In genomic region chr1:93685401-93686244, GRCm38 (mm10) we compare ENCODE assay signal across 8 mouse cellular contexts. TPM values are rescaled to one million over a fixed set of nuclear protein-coding genes. Genes with fewer than 3 reads are reported as not detected.
DNase-seq lines count a peak whose midpoint lies in the region; ATAC-seq and TF ChIP-seq lines count a peak whose summit lies in the region.

TSS of gene Bok (plus strand) at chr1:93685660.

- peak within 1 kb of the TSS; percentile 79 for H3K9ac ChIP-seq in embryonic facial prominence, embryonic 13.5 days
- peak within 1 kb of the TSS; percentile 44; the same call in 1 of the 2 replicates for H3K9ac ChIP-seq in limb, embryonic 15.5 days
- H3K9ac ChIP-seq in midbrain, embryonic 16.5 days (ENCODE audit: low read depth, low read length) = peak within 1 kb of the TSS; percentile 80

- no peaks in the 10 kb centered on the region; the same call in 1 of the 2 replicates for H3K9me3 ChIP-seq in embryonic facial prominence, embryonic 13.5 days
- H3K9me3 ChIP-seq in limb, embryonic 15.5 days = no peaks in the 10 kb centered on the region
- no peaks in the 10 kb centered on the region for H3K9me3 ChIP-seq in midbrain, embryonic 16.5 days (replicated peaks; ENCODE audit: control insufficient read depth, low read length, poor library complexity, severe bottlenecking)

- no peaks in the 10 kb centered on the region for H3K36me3 ChIP-seq in embryonic facial prominence, embryonic 13.5 days
- no peaks in the 10 kb centered on the region for H3K36me3 ChIP-seq in kidney, adult 2 months (ENCODE audit: control insufficient read depth, insufficient read depth, low read length)
- no peaks in the 10 kb centered on the region; the same call in 1 of the 2 replicates for H3K36me3 ChIP-seq in limb, embryonic 15.5 days
- no peaks in the 10 kb centered on the region for H3K36me3 ChIP-seq in midbrain, embryonic 16.5 days (ENCODE audit: control insufficient read depth, insufficient read depth, low read length)

- H3K4me3 ChIP-seq in embryonic facial prominence, embryonic 13.5 days = peak within 1 kb of the TSS; percentile 61
- peak within 1 kb of the TSS; percentile 58 for H3K4me3 ChIP-seq in kidney, adult 2 months (ENCODE audit: insufficient read depth, low read depth, low read length)
- H3K4me3 ChIP-seq in limb, embryonic 15.5 days = peak within 1 kb of the TSS; percentile 57
- peak within 1 kb of the TSS; percentile 70 for H3K4me3 ChIP-seq in midbrain, embryonic 16.5 days (ENCODE audit: low read depth, low read length)

- ATAC-seq in embryonic facial prominence, embryonic 13.5 days (ENCODE audit: insufficient number of reproducible peaks, insufficient read depth, low FRiP score, low TSS enrichment, low read depth) = peak; percentile 33; the same call in 1 of the 2 replicates
- peak; percentile 49; the same call in 1 of the 2 replicates for ATAC-seq in limb, embryonic 15.5 days (ENCODE audit: insufficient number of reproducible peaks, low FRiP score, low TSS enrichment, low read depth)
- peak; percentile 63 for ATAC-seq in midbrain, embryonic 16.5 days

- peaks cover 3% of the 10 kb centered on the region; the same call in 1 of the 2 replicates for H3K27me3 ChIP-seq in embryonic facial prominence, embryonic 13.5 days
- H3K27me3 ChIP-seq in kidney, adult 2 months (replicated peaks; ENCODE audit: control insufficient read depth, insufficient read depth, low read length) = no peaks in the 10 kb centered on the region
- H3K27me3 ChIP-seq in limb, embryonic 15.5 days = 0 out of 2 replicates have a peak, but pooled peaks cover 3% of the 10 kb centered on the region
- no peaks in the 10 kb centered on the region; the same call in 1 of the 2 replicates for H3K27me3 ChIP-seq in midbrain, embryonic 16.5 days (ENCODE audit: control insufficient read depth, insufficient read depth, low read depth, low read length)

- H3K4me1 ChIP-seq in embryonic facial prominence, embryonic 13.5 days = peaks cover 14% of the 10 kb centered on the region
- 0 out of 2 replicates have a peak, but pooled peaks cover 4% of the 10 kb centered on the region for H3K4me1 ChIP-seq in kidney, adult 2 months (ENCODE audit: control insufficient read depth, insufficient read depth, low read length)
- peaks cover 13% of the 10 kb centered on the region for H3K4me1 ChIP-seq in limb, embryonic 15.5 days
- H3K4me1 ChIP-seq in midbrain, embryonic 16.5 days (ENCODE audit: control insufficient read depth, insufficient read depth, low read length) = peaks cover 12% of the 10 kb centered on the region

- peak within 1 kb of the TSS; percentile 96 for H3K4me2 ChIP-seq in embryonic facial prominence, embryonic 13.5 days
- H3K4me2 ChIP-seq in limb, embryonic 15.5 days = peak within 1 kb of the TSS; percentile 93
- peak within 1 kb of the TSS; percentile 68 for H3K4me2 ChIP-seq in midbrain, embryonic 16.5 days (ENCODE audit: low read length)

- no peak for TF ChIP-seq POLR2A in kidney, adult 2 months (IDR thresholded peaks at IDR 0.05; ENCODE audit: low read depth, low read length)

- peak within 1 kb of the TSS; percentile 55 for H3K27ac ChIP-seq in embryonic facial prominence, embryonic 13.5 days
- peak within 1 kb of the TSS; percentile 46 for H3K27ac ChIP-seq in kidney, adult 2 months (ENCODE audit: insufficient read depth, low read depth, low read length)
- peak within 1 kb of the TSS; percentile 33; the same call in 1 of the 2 replicates for H3K27ac ChIP-seq in limb, embryonic 15.5 days
- peak within 1 kb of the TSS; percentile 85 for H3K27ac ChIP-seq in midbrain, embryonic 16.5 days (ENCODE audit: low read length)

- no peak for TF ChIP-seq CTCF in kidney, adult 2 months (conservative IDR thresholded peaks at IDR 0.05; ENCODE audit: insufficient read depth, insufficient read length, low read depth, low read length)

- DNase-seq in thymus, postnatal 14 days = peak; percentile 9
- no peak for DNase-seq in thymus, postnatal 25 days
- peak; percentile 82 for DNase-seq in heart, adult 8-10 months (ENCODE audit: low spot score)
- peak; percentile 96 for DNase-seq in kidney, adult 2 months
- peak; percentile 36 for DNase-seq in telencephalon, adult 2 months (ENCODE audit: low read depth, low spot score)

- under 1% methylated on average over 63 of the region's 78 CpGs for WGBS in embryonic facial prominence, embryonic 13.5 days
- WGBS in kidney, adult 2 months = under 1% methylated on average over 66 of the region's 78 CpGs
- under 1% methylated on average over 78 of the region's 78 CpGs for WGBS in limb, embryonic 15.5 days
- under 1% methylated on average over 75 of the region's 78 CpGs for WGBS in midbrain, embryonic 16.5 days

RNA-seq across cellular contexts. Expression of gene Bok, which starts in this region (rescaled TPM):
- polyA plus RNA-seq in embryonic facial prominence, embryonic 13.5 days (2015; fragmentation: Nextera tagmentation; extraction: Ambion mirVana) = 43.3 and 48.2 TPM in 2 replicates
- 1 to 10 TPM; 2.5 to 3.0 (median 2.6) TPM for total RNA-seq in heart, adult 8-10 months (2022)
- 55.9 and 62.3 TPM in 2 replicates for polyA plus RNA-seq in kidney, adult 2 months (2012; rRNA removed)
- polyA plus RNA-seq in limb, embryonic 15.5 days (2015; fragmentation: Nextera tagmentation; extraction: Ambion mirVana) = 40.5 and 48.4 TPM in 2 replicates
- polyA plus RNA-seq in midbrain, embryonic 16.5 days (2015; fragmentation: Nextera tagmentation; extraction: Ambion mirVana) = 99.0 and 102 TPM in 2 replicates

Comparison
In these comparisons a context has a peak if more than half of its experiments do, and no peak if none do; other contexts are left out.
1. H3K27ac ChIP-seq: peak in every context shown above with its lines; median percentile 85 in midbrain, embryonic 16.5 days; 55 in embryonic facial prominence, embryonic 13.5 days; 46 in kidney, adult 2 months; 33 in limb, embryonic 15.5 days.